Mouse (Mus musculus): ENCODE data around the gene Atp5l.

DNA sequence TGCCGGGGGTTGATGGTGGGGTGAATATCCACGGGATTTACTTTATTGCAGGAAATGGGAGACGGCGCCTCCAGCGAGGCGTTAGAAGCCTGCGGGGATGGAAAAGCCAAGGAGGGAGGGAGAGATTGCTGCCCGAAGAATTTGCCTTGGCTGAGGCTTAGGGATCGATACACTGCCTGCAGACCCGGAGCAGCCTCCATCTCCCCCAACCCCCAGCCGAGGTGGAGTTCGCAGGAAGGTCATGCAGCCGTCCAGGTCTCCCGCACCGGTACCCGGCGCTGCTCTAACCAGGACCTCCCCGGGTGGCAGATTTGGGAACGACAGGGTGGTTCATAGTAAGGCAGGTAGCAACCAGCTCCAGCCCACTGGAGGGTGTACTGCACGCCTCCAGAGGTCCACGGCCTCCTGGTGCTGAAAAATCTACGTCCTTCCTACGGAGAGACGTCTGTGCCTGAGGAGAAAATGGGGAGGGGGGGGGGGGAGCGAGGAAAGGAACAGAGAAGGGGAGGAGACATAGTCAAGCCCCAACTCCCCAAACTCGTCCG is 38.0 kb downstream of the Atp5l start:
- TF ChIP-seq CTCF (IDR thresholded peaks at IDR 0.05), result peak; percentile 33; the same call in 1 of the 2 replicates
- no peak for TF ChIP-seq POLR2A (IDR thresholded peaks at IDR 0.05; ENCODE audit: insufficient read depth, low read depth, low read length)
- no peak for TF ChIP-seq EP300 (IDR thresholded peaks at IDR 0.05; ENCODE audit: insufficient read depth, low read depth, low read length)

Measured in heart, adult 2 months (tissue).